Mouse (Mus musculus): Measurements from ENCODE around the gene Rpusd3.

Rpusd3 gene

GRCm38 (mm10) chr6:113419199-113419587, at the start of gene Rpusd3:
Gene Rpusd3, minus strand, starts transcription at chr6:113419340.
- peak; percentile 99 for DNase-seq (ENCODE audit: low read depth)

GRCm38 (mm10) chr6:113468512-113468911, 49.4 kb upstream of the Rpusd3 start:
- no peak for DNase-seq (ENCODE audit: low read depth)

DNA sequence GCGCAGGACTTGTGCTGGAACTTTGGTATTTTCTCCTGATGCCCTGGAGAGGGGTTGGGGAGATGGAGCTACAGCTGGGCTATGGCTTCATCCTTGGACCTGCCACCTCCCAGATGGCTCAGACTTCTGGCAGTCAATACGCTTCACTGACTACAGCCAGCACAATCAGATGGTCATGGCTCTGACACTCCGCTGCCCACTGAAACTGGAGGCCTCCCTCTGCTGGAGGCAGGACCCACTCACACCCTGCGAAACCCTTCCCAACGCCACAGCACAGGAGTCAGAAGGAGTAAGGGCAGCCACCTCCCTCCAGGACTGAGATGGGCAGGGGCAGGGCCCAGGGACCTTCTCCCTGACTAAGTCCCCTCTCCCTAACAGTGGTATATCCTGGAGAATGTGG, 46.5 kb upstream of the Rpusd3 start:
- DNase-seq (ENCODE audit: low read depth), result no peak

- no peak for DNase-seq (ENCODE audit: low read depth)
Observed at GRCm38 (mm10) chr6:113464040-113464439, 44.9 kb upstream of the Rpusd3 start.

DNA sequence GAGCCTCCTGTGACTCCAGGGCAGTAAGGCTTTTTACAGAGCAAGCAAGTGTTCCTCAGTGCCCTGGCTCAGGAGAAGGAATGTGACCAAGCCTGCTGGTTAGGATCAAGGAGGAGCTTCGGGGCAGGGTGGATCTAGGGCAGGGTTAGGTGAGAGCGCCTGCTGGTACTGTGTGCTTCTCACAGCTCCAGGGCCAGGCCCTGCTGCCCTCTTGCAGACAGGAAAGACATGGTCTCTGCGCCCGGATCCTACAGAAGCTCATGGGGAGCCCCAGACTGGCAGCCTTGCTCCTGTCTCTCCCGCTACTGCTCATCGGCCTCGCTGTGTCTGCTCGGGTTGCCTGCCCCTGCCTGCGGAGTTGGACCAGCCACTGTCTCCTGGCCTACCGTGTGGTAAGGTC, 39.5 kb upstream of the Rpusd3 start:
- no peak for DNase-seq (ENCODE audit: low read depth)

DNA sequence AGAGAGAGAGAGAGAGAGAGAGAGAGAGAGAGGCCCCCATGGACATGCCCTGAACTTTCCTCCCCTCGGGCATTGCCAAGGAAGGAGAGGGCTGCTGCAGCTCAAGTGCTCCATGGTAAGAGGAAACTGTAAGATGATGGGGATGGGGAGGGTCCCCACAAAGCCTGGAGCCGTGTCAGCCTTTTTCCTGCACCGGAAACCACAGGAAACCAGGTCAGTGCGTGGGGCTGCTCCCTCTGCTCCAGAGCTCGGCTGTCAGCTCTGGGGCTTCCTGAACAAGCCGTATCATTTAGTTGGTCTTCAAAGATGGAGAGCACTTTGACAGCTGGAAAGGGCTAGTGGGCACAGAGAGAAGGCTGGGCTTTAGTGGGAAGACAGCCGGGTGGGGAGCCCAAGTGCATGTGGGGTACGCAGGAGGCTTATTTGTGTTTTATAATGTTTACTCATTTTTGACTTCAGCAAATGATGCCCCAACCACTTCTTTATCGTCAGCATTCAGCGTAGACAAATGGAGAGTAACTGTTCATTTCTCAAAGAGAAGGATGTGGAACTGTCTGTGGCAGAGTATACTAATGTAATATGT, 38.9 kb upstream of the Rpusd3 start, which contains the start of gene Il17re:
Gene Il17re (plus strand): TSS at position 533 of the 583 bp plus-strand sequence.
- DNase-seq (ENCODE audit: low read depth), result no peak

- no peak for DNase-seq (ENCODE audit: low read depth)
Observed at GRCm38 (mm10) chr6:113455007-113455406, 35.9 kb upstream of the Rpusd3 start.

- DNase-seq (ENCODE audit: low read depth), result no peak
Observed at GRCm38 (mm10) chr6:113451839-113452238, 32.7 kb upstream of the Rpusd3 start.

DNA sequence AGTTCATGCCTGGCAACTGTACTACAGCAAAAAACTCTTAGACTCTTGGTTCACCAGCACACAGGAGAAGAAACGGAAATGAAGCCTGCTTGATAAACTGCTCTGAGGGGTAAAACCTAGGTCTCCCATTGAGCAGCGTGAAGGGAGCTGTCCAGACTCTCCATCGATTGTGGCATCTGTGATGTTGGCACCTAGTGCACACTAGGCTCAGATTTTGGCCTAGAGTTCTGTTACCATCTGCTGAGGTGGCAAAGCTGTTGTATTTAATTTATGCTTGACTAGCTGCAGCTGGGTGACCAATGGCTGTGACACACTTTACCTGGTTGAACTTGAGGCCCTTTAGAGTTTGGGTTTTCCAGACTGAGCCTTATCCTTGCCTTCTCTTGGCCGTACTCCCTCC, 28.5 kb upstream of the Rpusd3 start:
- no peak for DNase-seq (ENCODE audit: low read depth)

DNA sequence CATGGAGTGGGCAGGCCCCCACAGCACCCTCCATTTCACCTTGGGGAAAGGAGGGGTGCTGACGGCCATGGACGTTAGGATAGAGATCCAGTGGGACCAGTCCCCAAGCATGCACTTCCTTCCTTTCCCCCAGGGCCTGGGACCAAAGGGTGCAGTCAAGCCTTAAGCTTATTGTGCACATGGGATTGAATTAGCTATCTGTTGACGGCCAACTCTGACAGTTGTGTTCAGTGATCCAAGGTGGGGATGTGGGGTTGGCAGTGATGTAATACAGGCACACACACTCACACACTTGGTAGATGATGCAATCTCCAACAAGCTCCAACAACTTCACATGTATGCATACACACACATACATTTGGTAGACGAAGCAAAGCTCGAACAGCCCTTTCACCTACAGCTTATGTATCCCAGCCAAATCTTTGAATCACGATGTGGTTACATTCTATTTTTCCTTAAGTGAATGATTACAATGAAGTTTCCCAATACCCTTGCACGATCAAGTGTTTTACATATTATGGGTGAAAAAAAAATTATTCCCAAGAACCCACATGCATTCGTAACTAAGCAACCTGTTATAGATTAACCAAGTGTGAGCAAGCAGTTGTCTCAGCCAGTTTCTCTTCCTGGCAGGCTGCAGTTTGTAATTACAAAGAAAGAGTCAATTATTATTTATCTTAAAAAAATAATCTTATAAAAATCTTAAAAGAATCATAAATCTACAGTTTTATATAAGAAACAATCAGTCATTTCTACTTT, 25.2 kb upstream of the Rpusd3 start:
- DNase-seq (ENCODE audit: low read depth), result no peak

DNA sequence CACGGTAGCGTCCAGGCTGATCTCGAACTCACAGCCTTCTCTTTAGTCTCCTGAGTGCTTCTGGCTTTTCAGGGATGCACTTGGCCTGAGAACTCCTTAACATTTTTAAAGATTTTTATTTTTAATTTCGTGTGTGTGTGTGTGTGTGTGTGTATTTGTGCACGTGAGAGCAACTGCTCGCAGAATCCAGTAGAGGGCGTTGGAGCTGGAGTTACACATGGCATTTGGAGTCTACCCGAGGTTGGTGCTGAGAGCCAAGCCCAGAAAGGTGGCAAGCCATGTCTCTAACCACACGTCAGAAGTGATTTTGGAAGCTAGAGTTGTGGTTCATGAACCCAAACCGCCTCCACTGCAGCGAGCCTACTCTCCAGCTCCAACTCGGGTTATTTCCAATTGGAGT, 24.0 kb upstream of the Rpusd3 start:
- peak; percentile 53 for DNase-seq (ENCODE audit: low read depth)

DNA sequence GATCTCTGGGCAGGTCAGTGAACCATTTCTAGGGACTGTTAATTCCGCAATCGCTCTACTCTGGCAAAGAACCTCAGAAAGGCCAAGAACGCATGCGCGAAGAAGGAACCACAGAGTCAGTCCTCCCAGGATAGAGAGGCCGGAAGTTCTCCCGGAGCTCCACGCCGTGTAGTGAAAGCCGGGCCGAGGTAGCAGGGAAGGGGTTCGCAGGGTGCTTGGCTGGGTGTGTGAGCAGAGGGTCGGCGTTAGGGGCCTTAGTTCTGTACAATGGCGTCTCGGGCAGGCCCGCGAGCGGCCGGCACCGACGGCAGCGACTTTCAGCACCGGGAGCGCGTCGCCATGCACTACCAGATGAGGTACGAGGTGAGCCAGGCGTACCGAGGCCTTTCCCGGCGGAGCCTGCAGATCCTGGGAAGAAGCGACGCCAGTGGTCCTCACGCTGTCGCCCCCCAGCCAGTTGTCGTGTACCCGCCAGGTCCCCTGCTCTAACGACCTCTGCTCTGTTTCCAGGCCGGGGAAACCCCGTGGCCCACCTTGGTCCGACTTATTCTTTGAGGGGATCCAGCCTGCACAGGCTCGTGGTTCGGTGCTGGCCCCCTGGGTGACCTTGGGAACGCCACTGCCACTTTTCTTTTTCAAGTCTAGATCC, 23.4 kb upstream of the Rpusd3 start, which contains the start of gene Jagn1:
Gene Jagn1 (plus strand): TSS at position 128 of the 649 bp plus-strand sequence.
- DNase-seq (ENCODE audit: low read depth), result peak; percentile 96

DNA sequence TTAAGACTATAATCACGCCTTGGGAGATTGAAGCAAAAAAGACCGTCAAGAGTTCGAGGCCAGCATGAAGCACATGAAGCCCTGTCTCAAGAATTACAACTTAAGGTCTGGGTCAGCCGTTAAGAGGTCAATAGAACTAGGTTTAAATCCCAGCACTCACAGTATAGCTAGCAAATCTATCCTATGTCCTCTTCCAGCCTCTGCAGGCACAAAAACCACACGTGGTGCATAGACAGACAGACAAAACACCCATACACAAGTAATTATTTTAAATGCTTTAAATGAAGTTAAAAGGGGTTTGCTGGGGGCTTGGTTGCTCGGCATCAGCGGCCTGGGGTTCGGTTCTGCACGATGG, 22.9 kb upstream of the Rpusd3 start:
- DNase-seq (ENCODE audit: low read depth), result no peak

- DNase-seq (ENCODE audit: low read depth), result peak; percentile 92
Observed at GRCm38 (mm10) chr6:113441147-113441680, 22.1 kb upstream of the Rpusd3 start.

GRCm38 (mm10) chr6:113440686-113441085, 21.5 kb upstream of the Rpusd3 start:
- no peak for DNase-seq (ENCODE audit: low read depth)

DNA sequence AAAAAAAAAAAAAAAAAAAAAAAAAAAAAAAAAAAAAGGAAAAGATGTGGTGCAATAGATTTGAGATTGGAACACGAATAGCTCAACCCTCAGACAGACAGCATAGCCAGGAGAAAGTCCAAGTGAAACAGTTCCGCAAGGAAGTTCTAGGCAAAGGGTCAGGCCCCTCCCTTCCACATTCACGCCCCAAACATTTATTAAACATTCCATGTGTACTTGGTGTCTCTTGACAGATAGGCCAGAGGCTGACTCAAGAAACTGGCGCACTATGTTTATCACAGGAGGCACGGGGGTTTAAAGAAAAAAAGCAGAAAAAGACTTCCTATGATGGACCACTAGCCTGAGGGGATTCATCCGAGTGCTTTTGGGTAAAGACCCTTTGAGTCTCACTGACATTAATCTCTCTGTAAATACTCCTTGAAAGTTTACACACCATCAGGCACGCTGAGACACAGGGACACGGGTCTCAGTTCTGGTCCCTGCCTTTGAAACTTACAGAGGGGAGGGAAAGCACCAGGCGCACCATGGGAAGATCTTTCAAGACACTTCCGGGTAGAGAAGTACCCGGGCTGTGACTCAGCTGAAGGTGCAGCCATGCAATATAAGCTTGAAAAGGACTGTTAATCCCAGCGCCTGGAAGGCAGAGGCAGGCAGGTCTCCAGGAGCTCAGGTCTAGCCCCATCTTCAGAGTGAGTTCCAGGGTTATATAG, 19.7 kb upstream of the Rpusd3 start:
- no peak for DNase-seq (ENCODE audit: low read depth)

DNA sequence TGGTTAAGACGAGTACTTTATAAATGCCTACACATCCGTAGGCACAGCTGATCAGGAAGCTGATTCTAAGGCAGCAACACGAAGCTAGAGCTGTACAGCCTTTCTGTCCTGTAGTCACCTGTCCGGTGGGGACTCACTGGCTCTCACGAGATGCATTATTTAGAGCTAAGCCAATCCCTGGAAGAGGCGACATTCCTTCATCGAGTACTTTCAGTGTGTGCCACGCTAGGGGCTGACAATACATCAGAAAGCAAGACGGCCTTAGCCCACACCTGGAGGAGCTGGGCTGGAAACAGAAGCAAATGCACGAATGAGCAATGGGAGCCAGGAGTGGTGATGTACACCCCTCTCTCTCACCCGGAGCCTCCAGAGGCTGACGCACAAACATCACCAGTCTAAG, 18.0 kb upstream of the Rpusd3 start:
- no peak for DNase-seq (ENCODE audit: low read depth)

DNA sequence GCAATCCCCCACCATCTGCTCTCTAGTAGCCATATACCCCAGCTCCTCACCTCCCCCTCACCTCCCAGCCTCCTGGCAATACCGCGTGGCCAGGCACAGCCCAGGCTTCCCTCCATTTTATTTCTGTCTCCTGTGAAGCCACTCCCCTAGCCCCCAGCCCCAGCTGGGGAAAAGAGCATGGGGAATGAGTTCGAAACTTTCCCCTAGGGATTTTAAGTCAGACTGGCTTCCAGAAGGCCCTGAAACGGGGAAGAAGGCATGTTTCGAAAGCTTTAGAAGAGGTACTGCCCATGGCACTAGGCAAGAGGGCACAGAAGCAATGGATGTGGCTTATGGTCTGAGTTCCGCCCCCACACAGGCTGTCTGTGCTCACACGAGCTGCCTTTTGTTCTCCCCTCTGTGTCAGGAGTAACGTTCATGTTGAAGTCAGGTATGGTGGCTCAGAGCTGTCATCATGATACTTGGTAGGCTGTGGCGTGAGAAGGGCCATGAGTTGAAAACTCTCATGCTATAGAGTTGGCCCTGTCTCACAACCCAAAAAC, 16.6 kb upstream of the Rpusd3 start, which contains the start of gene Cidec:
Gene Cidec (minus strand): TSS at position 97 of the 542 bp plus-strand sequence.
- DNase-seq (ENCODE audit: low read depth), result no peak

DNA sequence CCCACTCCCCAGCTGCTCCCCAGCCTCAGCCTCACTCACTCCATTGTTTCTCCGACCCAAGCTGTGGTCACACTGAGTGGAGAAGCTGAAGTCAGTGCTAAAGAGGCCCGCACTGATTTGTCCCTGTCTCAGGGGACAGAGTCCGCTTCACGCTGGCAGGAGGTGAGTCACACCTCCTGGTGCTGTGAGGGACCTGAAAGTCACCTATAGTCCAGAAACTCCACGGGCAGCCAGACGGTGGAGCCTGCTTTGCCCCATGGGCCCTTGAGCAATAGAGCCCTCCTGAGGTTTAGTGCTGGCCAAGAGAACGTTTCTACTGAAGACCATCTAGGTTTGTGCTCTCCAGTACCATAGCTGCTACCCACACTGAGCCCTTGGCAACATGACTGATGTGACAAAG, 15.6 kb upstream of the Rpusd3 start:
- DNase-seq (ENCODE audit: low read depth), result no peak

DNA sequence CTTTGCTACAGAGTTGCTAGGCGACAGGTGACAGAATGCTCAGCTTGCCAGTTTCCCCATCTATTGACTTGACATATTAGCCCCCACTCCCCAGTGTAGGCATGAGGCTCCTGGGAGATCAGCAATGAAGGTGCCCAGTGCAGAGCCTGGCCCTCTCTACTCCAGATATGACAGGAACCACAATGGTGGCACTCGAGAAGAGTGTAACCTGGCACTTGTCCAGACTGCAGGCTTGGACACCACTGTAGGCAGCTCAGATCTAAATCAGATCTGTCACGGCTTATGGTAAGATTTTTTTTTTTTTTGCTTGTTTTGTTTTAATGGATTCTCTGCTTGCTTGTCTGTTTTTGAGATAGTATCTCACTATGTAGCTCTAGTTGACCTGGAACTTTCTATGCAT, 14.5 kb upstream of the Rpusd3 start:
- no peak for DNase-seq (ENCODE audit: low read depth)

DNA sequence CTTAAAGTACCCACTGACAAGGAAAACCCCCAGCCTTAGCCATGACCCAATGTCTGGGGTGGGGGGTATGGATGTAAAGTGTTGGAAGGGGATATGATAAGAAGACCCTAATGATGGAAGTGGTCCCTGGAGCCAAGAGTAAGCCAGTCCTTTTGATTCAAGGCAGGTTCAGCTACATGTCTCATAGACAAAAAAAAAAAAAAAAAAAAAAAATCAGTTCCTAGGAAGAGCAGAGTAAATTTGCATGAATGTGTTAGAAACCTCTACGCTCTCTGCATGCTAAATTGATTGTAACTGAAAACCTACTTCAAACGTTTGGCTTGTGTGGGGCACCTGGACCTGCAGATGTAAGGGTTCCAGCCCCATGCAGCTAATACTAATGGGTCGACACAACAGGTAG, 12.7 kb upstream of the Rpusd3 start:
- DNase-seq (ENCODE audit: low read depth), result no peak

GRCm38 (mm10) chr6:113430846-113431245, 11.7 kb upstream of the Rpusd3 start:
- no peak for DNase-seq (ENCODE audit: low read depth)

Measured in naive thymus-derived CD4-positive, alpha-beta T cell, adult 2 months (primary cell).